15 mouse cellular contexts compared by ENCODE assay signal in the genomic region with DNA sequence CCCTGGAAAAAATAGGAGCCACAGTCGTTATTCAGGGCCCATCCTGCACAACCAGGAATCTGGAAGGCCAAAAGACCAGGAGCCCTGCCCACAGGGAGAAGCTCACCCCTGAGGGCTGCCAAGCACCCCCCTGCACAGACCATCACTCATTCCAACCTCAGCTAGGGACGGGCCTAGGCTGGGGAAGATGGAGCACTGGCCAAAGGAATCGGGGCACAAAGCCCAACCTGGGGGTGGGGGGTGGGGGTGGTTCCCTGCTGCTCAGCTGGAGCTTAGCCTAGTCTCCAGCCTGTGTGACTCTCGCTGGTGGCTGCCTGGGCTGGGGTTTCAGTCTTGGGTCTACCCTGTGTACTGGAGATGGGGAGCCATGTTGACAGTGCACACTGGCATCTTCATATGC. TPM values are rescaled to one million over a fixed set of nuclear protein-coding genes. Genes with fewer than 3 reads are reported as not detected.
DNase-seq lines count a peak whose midpoint lies in the region; ATAC-seq and TF ChIP-seq lines count a peak whose summit lies in the region.
"Had no signal": no experiment of that assay in that cellular context is flagged by ENCODE, and none has a peak within 500 bp of the region (broad histone marks: within the 10 kb centered on the region; RNA-seq: fewer than 3 reads in every experiment).

No protein-coding gene starts in this region.

- 0 out of 2 replicates have a peak overlapping the region, but pooled peaks have one; percentile 16 for H3K27ac ChIP-seq in hindbrain, embryonic 10.5 days
- H3K27ac ChIP-seq in hindbrain, embryonic 12.5 days = no peak overlapping the region
- no peak overlapping the region for H3K27ac ChIP-seq in lung, embryonic 14.5 days (ENCODE audit: low read depth)
- H3K27ac ChIP-seq in cortical plate, adult 2 months (ENCODE audit: insufficient read depth, low read length) = peak overlapping the region; percentile 83
- H3K27ac ChIP-seq in liver, postnatal 0 days (ENCODE audit: low read depth) = peak overlapping the region; percentile 89
- H3K27ac ChIP-seq: embryonic facial prominence, embryonic 12.5 days; limb, embryonic 12.5 days had no signal

- no peak for TF ChIP-seq EP300 in liver, postnatal 0 days (IDR thresholded peaks at IDR 0.05; ENCODE audit: low read depth)

- H3K9me3 ChIP-seq in hindbrain, embryonic 10.5 days = no peaks in the 10 kb centered on the region
- no peaks in the 10 kb centered on the region for H3K9me3 ChIP-seq in hindbrain, embryonic 12.5 days (replicated peaks)
- no peaks in the 10 kb centered on the region for H3K9me3 ChIP-seq in lung, embryonic 14.5 days (ENCODE audit: low read depth, low read length)
- H3K9me3 ChIP-seq in liver, postnatal 0 days (ENCODE audit: low read length) = no peaks in the 10 kb centered on the region
- H3K9me3 ChIP-seq: embryonic facial prominence, embryonic 12.5 days; limb, embryonic 12.5 days had no signal

- no peak overlapping the region for H3K9ac ChIP-seq in hindbrain, embryonic 12.5 days
- no peak overlapping the region for H3K9ac ChIP-seq in lung, embryonic 14.5 days
- no peak overlapping the region for H3K9ac ChIP-seq in liver, postnatal 0 days (replicated peaks)
- H3K9ac ChIP-seq: embryonic facial prominence, embryonic 12.5 days; limb, embryonic 12.5 days had no signal

- H3K36me3 ChIP-seq in hindbrain, embryonic 10.5 days = peaks cover 48% of the 10 kb centered on the region
- peaks cover 45% of the 10 kb centered on the region for H3K36me3 ChIP-seq in hindbrain, embryonic 12.5 days
- H3K36me3 ChIP-seq in lung, embryonic 14.5 days (ENCODE audit: insufficient read depth) = peaks cover 47% of the 10 kb centered on the region
- H3K36me3 ChIP-seq in liver, postnatal 0 days (replicated peaks; ENCODE audit: insufficient read depth, low read length) = peaks cover 47% of the 10 kb centered on the region

- H3K4me1 ChIP-seq in hindbrain, embryonic 10.5 days (replicated peaks) = peaks cover 37% of the 10 kb centered on the region
- H3K4me1 ChIP-seq in hindbrain, embryonic 12.5 days = peaks cover 31% of the 10 kb centered on the region
- H3K4me1 ChIP-seq in lung, embryonic 14.5 days (ENCODE audit: insufficient read depth) = peaks cover 10% of the 10 kb centered on the region
- peaks cover 11% of the 10 kb centered on the region for H3K4me1 ChIP-seq in cortical plate, adult 2 months (ENCODE audit: control insufficient read depth, insufficient read depth, low read length)
- H3K4me1 ChIP-seq in liver, postnatal 0 days (ENCODE audit: insufficient read depth) = peaks cover 31% of the 10 kb centered on the region

- peaks cover 41% of the 10 kb centered on the region for H3K27me3 ChIP-seq in hindbrain, embryonic 10.5 days (ENCODE audit: insufficient read depth, poor library complexity, severe bottlenecking)
- H3K27me3 ChIP-seq in hindbrain, embryonic 12.5 days = peaks cover 38% of the 10 kb centered on the region
- H3K27me3 ChIP-seq in lung, embryonic 14.5 days (ENCODE audit: insufficient read depth, low read length) = peaks cover 3% of the 10 kb centered on the region; the same call in 1 of the 2 replicates
- no peaks in the 10 kb centered on the region for H3K27me3 ChIP-seq in liver, postnatal 0 days (ENCODE audit: insufficient read depth, low read length)

- ATAC-seq in hindbrain, embryonic 12.5 days (ENCODE audit: low FRiP score) = no peak
- no peak for ATAC-seq in lung, embryonic 14.5 days (ENCODE audit: insufficient read depth)
- ATAC-seq in liver, postnatal 0 days = no peak
- ATAC-seq in granulocyte monocyte progenitor cell, adult 5-6 weeks (replicated peaks; ENCODE audit: poor library complexity, severe bottlenecking) = no peak

- no peak for TF ChIP-seq CTCF in lung, embryonic 14.5 days (IDR thresholded peaks at IDR 0.05; ENCODE audit: low read depth)
- TF ChIP-seq CTCF in cortical plate, adult 2 months (IDR thresholded peaks at IDR 0.05; ENCODE audit: extremely low read depth, insufficient read depth, low read length) = no peak
- TF ChIP-seq CTCF in liver, postnatal 0 days (IDR thresholded peaks at IDR 0.05; ENCODE audit: low read depth) = no peak

- no peak overlapping the region for H3K4me2 ChIP-seq in hindbrain, embryonic 12.5 days (replicated peaks)
- peak overlapping the region; percentile 11; the same call in 1 of the 2 replicates for H3K4me2 ChIP-seq in lung, embryonic 14.5 days
- peak overlapping the region; percentile 94 for H3K4me2 ChIP-seq in liver, postnatal 0 days (ENCODE audit: low read depth, low read length)
- H3K4me2 ChIP-seq: embryonic facial prominence, embryonic 12.5 days; limb, embryonic 12.5 days had no signal

- 35% methylated on average over 4 of the region's 4 CpGs for WGBS in hindbrain, embryonic 10.5 days
- WGBS in hindbrain, embryonic 12.5 days = 36% methylated on average over 4 of the region's 4 CpGs
- 23% methylated on average over 4 of the region's 4 CpGs for WGBS in lung, embryonic 14.5 days
- 49% methylated on average over 4 of the region's 4 CpGs for WGBS in liver, postnatal 0 days (ENCODE audit: insufficient replicate concordance)

- no peak for DNase-seq in hindbrain, embryonic 10.5 days (ENCODE audit: low spot score)
- DNase-seq in lung, embryonic 14.5 days = no peak
- DNase-seq in lung, adult 18-20 months = no peak
- DNase-seq in liver, postnatal 0 days = no peak
- DNase-seq: cerebellum, adult 8-10 months; thymus, postnatal 25 days had no signal

- TF ChIP-seq POLR2A in cortical plate, adult 2 months (IDR thresholded peaks at IDR 0.05; ENCODE audit: extremely low read depth, insufficient read depth, low read length) = no peak

- H3K4me3 ChIP-seq in hindbrain, embryonic 10.5 days = no peak overlapping the region
- H3K4me3 ChIP-seq in hindbrain, embryonic 12.5 days = no peak overlapping the region
- no peak overlapping the region for H3K4me3 ChIP-seq in lung, embryonic 14.5 days (ENCODE audit: low read depth, low read length)
- H3K4me3 ChIP-seq in cortical plate, adult 2 months (ENCODE audit: insufficient read depth, low read length) = no peak overlapping the region
- H3K4me3 ChIP-seq in liver, postnatal 0 days (ENCODE audit: low read depth, low read length) = peak overlapping the region; percentile 84; the same call in 1 of the 2 replicates
- H3K4me3 ChIP-seq: embryonic facial prominence, embryonic 12.5 days; limb, embryonic 12.5 days had no signal

RNA-seq across cellular contexts. Expression of a gene that starts 3.2 kb away (rescaled TPM):
- 25.9 and 32.9 TPM in 2 replicates for polyA plus RNA-seq in hindbrain, embryonic 10.5 days (2016; fragmentation: Nextera tagmentation; extraction: Ambion mirVana)
- 5.9 and 6.0 TPM in 2 replicates for polyA plus RNA-seq in hindbrain, embryonic 12.5 days (2016; fragmentation: Nextera tagmentation; extraction: Ambion mirVana)
- polyA plus RNA-seq in lung, embryonic 14.5 days (2014; fragmentation: Nextera tagmentation; extraction: Ambion mirVana) = 33.3 and 37.2 TPM in 2 replicates
- 21.3 and 23.5 TPM in 2 replicates for polyA plus RNA-seq in cortical plate, adult 2 months (2012; rRNA removed)
- polyA plus RNA-seq in liver, postnatal 0 days (2015; fragmentation: Nextera tagmentation; extraction: Ambion mirVana) = 86.4 and 93.6 TPM in 2 replicates
- not detected in 2 replicates for total RNA-seq in granulocyte monocyte progenitor cell, adult 5-6 weeks (2014; fragmentation: Nextera tagmentation)
- 0.05 and 0.60 TPM in 2 replicates for total RNA-seq in granulocyte monocyte progenitor cell, adult 5-6 weeks (2017)

RNA-seq across cellular contexts. Expression of a gene that starts 11.3 kb away (rescaled TPM):
- 20.2 and 25.3 TPM in 2 replicates for polyA plus RNA-seq in hindbrain, embryonic 10.5 days (2016; fragmentation: Nextera tagmentation; extraction: Ambion mirVana)
- 36.4 and 38.1 TPM in 2 replicates for polyA plus RNA-seq in hindbrain, embryonic 12.5 days (2016; fragmentation: Nextera tagmentation; extraction: Ambion mirVana)
- 13.2 and 13.6 TPM in 2 replicates for polyA plus RNA-seq in lung, embryonic 14.5 days (2014; fragmentation: Nextera tagmentation; extraction: Ambion mirVana)
- polyA plus RNA-seq in cortical plate, adult 2 months (2012; rRNA removed) = 49.4 and 50.3 TPM in 2 replicates
- polyA plus RNA-seq in liver, postnatal 0 days (2015; fragmentation: Nextera tagmentation; extraction: Ambion mirVana) = 9.4 and 11.7 TPM in 2 replicates
- 15.7 and 22.7 TPM in 2 replicates for total RNA-seq in granulocyte monocyte progenitor cell, adult 5-6 weeks (2014; fragmentation: Nextera tagmentation)
- 23.5 and 32.4 TPM in 2 replicates for total RNA-seq in granulocyte monocyte progenitor cell, adult 5-6 weeks (2017)

RNA-seq across cellular contexts. Expression of a gene that starts 19.6 kb away (rescaled TPM):
- polyA plus RNA-seq in hindbrain, embryonic 10.5 days (2016; fragmentation: Nextera tagmentation; extraction: Ambion mirVana) = not detected in 2 replicates
- not detected in 2 replicates for polyA plus RNA-seq in hindbrain, embryonic 12.5 days (2016; fragmentation: Nextera tagmentation; extraction: Ambion mirVana)
- 0.08 TPM in 1 of 2 replicates, not detected in the other for polyA plus RNA-seq in lung, embryonic 14.5 days (2014; fragmentation: Nextera tagmentation; extraction: Ambion mirVana)
- polyA plus RNA-seq in cortical plate, adult 2 months (2012; rRNA removed) = 0.04 TPM in 1 of 2 replicates, not detected in the other
- not detected in 2 replicates for polyA plus RNA-seq in liver, postnatal 0 days (2015; fragmentation: Nextera tagmentation; extraction: Ambion mirVana)
- total RNA-seq in granulocyte monocyte progenitor cell, adult 5-6 weeks (2014; fragmentation: Nextera tagmentation) = not detected in 2 replicates
- not detected in 2 replicates for total RNA-seq in granulocyte monocyte progenitor cell, adult 5-6 weeks (2017)
- total RNA-seq: adrenal gland, adult 2 months; gastrocnemius, adult 8-10 months; megakaryocyte-erythroid progenitor cell, adult 5-6 weeks had no signal
- polyA plus RNA-seq: adrenal gland, adult 2 months; embryonic facial prominence, embryonic 12.5 days; limb, embryonic 12.5 days; neural tube, embryonic 14.5 days had no signal

RNA-seq across cellular contexts. Expression of a gene that starts 47.9 kb away (rescaled TPM):
- 21.1 and 22.5 TPM in 2 replicates for polyA plus RNA-seq in hindbrain, embryonic 10.5 days (2016; fragmentation: Nextera tagmentation; extraction: Ambion mirVana)
- 21.0 and 23.0 TPM in 2 replicates for polyA plus RNA-seq in hindbrain, embryonic 12.5 days (2016; fragmentation: Nextera tagmentation; extraction: Ambion mirVana)
- 18.9 and 21.4 TPM in 2 replicates for polyA plus RNA-seq in lung, embryonic 14.5 days (2014; fragmentation: Nextera tagmentation; extraction: Ambion mirVana)
- 19.8 and 21.9 TPM in 2 replicates for polyA plus RNA-seq in cortical plate, adult 2 months (2012; rRNA removed)
- polyA plus RNA-seq in liver, postnatal 0 days (2015; fragmentation: Nextera tagmentation; extraction: Ambion mirVana) = 1.9 and 2.5 TPM in 2 replicates
- total RNA-seq in granulocyte monocyte progenitor cell, adult 5-6 weeks (2014; fragmentation: Nextera tagmentation) = 5.7 and 10.7 TPM in 2 replicates
- total RNA-seq in granulocyte monocyte progenitor cell, adult 5-6 weeks (2017) = 4.2 and 6.9 TPM in 2 replicates

RNA-seq across cellular contexts. Expression of a gene that starts 47.9 kb away (rescaled TPM):
- polyA plus RNA-seq in hindbrain, embryonic 10.5 days (2016; fragmentation: Nextera tagmentation; extraction: Ambion mirVana) = 12.0 and 14.9 TPM in 2 replicates
- polyA plus RNA-seq in hindbrain, embryonic 12.5 days (2016; fragmentation: Nextera tagmentation; extraction: Ambion mirVana) = 9.8 and 10.9 TPM in 2 replicates
- 11.1 and 12.4 TPM in 2 replicates for polyA plus RNA-seq in lung, embryonic 14.5 days (2014; fragmentation: Nextera tagmentation; extraction: Ambion mirVana)
- polyA plus RNA-seq in cortical plate, adult 2 months (2012; rRNA removed) = 21.9 and 22.6 TPM in 2 replicates
- polyA plus RNA-seq in liver, postnatal 0 days (2015; fragmentation: Nextera tagmentation; extraction: Ambion mirVana) = 3.6 and 4.6 TPM in 2 replicates
- total RNA-seq in granulocyte monocyte progenitor cell, adult 5-6 weeks (2014; fragmentation: Nextera tagmentation) = 11.8 and 14.2 TPM in 2 replicates
- 6.7 and 13.4 TPM in 2 replicates for total RNA-seq in granulocyte monocyte progenitor cell, adult 5-6 weeks (2017)

Comparison
In these comparisons a context has a peak if more than half of its experiments do, and no peak if none do; other contexts are left out.
1. H3K27ac ChIP-seq: peak in hindbrain, embryonic 10.5 days (single experiment), cortical plate, adult 2 months (single experiment) and liver, postnatal 0 days (single experiment); none in hindbrain, embryonic 12.5 days (single experiment) and lung, embryonic 14.5 days (single experiment).